Mouse (Mus musculus): ENCODE results near the gene Zfp704. TPM values are rescaled to one million over a fixed set of nuclear protein-coding genes. Genes with fewer than 3 reads are reported as not detected.

Zfp704 gene
- total and polyA plus RNA-seq, 3 experiments: not detected

GRCm38 (mm10) chr3:9619562-9620275 lies 9.8 kb upstream of the Zfp704 start:
- dilution Hi-C loops (cut with MboI; ENCODE audit: extremely low pct_ligation_motif_present, extremely low pct_unique_long_range_greater_than_20kb, low sequenced_read_pairs): no loop called here

GRCm38 (mm10) chr3:9617101-9617500 lies 7.2 kb upstream of the Zfp704 start:
- dilution Hi-C loops (cut with MboI; ENCODE audit: extremely low pct_ligation_motif_present, extremely low pct_unique_long_range_greater_than_20kb, low sequenced_read_pairs): no loop called here

More at GRCm38 (mm10) chr3:9619562-9620275, 9.8 kb upstream of the Zfp704 start:
- no peak overlapping the region for H3K4me2 ChIP-seq (ENCODE audit: insufficient read depth, low read depth, poor library complexity, severe bottlenecking)
- H3K4me1 ChIP-seq (ENCODE audit: control insufficient read depth in 1 of 2, insufficient read depth in 2 of 2): peaks cover 0 to 5% of the 10 kb centered on the region in 2 experiments; a peak in 2 of 4 replicates
- no peak overlapping the region for H3K9ac ChIP-seq (ENCODE audit: insufficient read depth, low read depth)
- H3K9me3 ChIP-seq (replicated peaks; ENCODE audit: low read length): peaks cover 3% of the 10 kb centered on the region
- H3K27ac ChIP-seq (ENCODE audit: insufficient read depth, low read depth): no peak overlapping the region
- DNase-seq (ENCODE audit: extremely low read depth): no peak
- no peaks in the 10 kb centered on the region for H3K27me3 ChIP-seq (replicated peaks)
- TF ChIP-seq IRF4 (IDR thresholded peaks at IDR 0.05; ENCODE audit: low read depth, low read length): no peak
- TF ChIP-seq GABPA (IDR thresholded peaks at IDR 0.05; ENCODE audit: insufficient replicate concordance, low read depth, low read length): no peak
- no peak for TF ChIP-seq JUN (IDR thresholded peaks at IDR 0.05; ENCODE audit: insufficient read depth, low read depth, low read length)
- TF ChIP-seq ZKSCAN1 (IDR thresholded peaks at IDR 0.05; ENCODE audit: borderline replicate concordance, low read depth, low read length): no peak
- no peak for TF ChIP-seq EP300 (IDR thresholded peaks at IDR 0.05; ENCODE audit: low read length)
- no peak for TF ChIP-seq CHD1 (IDR thresholded peaks at IDR 0.05; ENCODE audit: low read depth, low read length)
- no peak for TF ChIP-seq RAD21 (IDR thresholded peaks at IDR 0.05; ENCODE audit: low read depth, low read length)
- no peak for TF ChIP-seq TBP (conservative IDR thresholded peaks at IDR 0.05; ENCODE audit: low read depth, low read length)
- no peak for TF ChIP-seq USF2 (conservative IDR thresholded peaks at IDR 0.05; ENCODE audit: low read depth, low read length)
- no peak for TF ChIP-seq KAT2A (IDR thresholded peaks at IDR 0.05; ENCODE audit: insufficient replicate concordance, low read length)
- TF ChIP-seq E2F4 (IDR thresholded peaks at IDR 0.05; ENCODE audit: insufficient replicate concordance, low read depth, low read length): no peak
- no peak for TF ChIP-seq MAFK (IDR thresholded peaks at IDR 0.05; ENCODE audit: insufficient replicate concordance, low read length)
- no peak for TF ChIP-seq CHD2 (IDR thresholded peaks at IDR 0.05; ENCODE audit: low read length)
- TF ChIP-seq ZNF384 (IDR thresholded peaks at IDR 0.05; ENCODE audit: low read depth, low read length): no peak
- no peak for TF ChIP-seq POLR2A (IDR thresholded peaks at IDR 0.05; ENCODE audit: low read depth, low read length)
- no peak for TF ChIP-seq ELF1 (IDR thresholded peaks at IDR 0.05; ENCODE audit: low read depth, low read length)
- TF ChIP-seq ETS1 (conservative IDR thresholded peaks at IDR 0.05; ENCODE audit: low read depth, low read length): no peak
- H3K4me3 ChIP-seq (replicated peaks in 1 of 3; ENCODE audit: low read depth in 2 of 3, low read length in 2 of 3, poor library complexity in 1 of 3): no peak overlapping the region
- no peaks in the 10 kb centered on the region for H3K79me2 ChIP-seq (replicated peaks; ENCODE audit: control insufficient read depth, extremely low read depth, insufficient read depth, poor library complexity, severe bottlenecking)
- H3K36me3 ChIP-seq (replicated peaks in 1 of 2; ENCODE audit: control insufficient read depth in 1 of 2, insufficient read depth in 1 of 2, low read length in 1 of 2): no peaks in the 10 kb centered on the region
- in situ Hi-C loops (cut with MboI; ENCODE audit: low pct_ligation_motif_present, low pct_unique_long_range_greater_than_20kb, low sequenced_read_pairs): no loop called here

More at GRCm38 (mm10) chr3:9617101-9617500, 7.2 kb upstream of the Zfp704 start:
- no peak overlapping the region for H3K9ac ChIP-seq (ENCODE audit: insufficient read depth, low read depth)
- H3K4me3 ChIP-seq (replicated peaks in 1 of 3; ENCODE audit: low read depth in 2 of 3, low read length in 2 of 3, poor library complexity in 1 of 3): no peak overlapping the region
- in situ Hi-C loops (cut with MboI; ENCODE audit: low pct_ligation_motif_present, low pct_unique_long_range_greater_than_20kb, low sequenced_read_pairs): no loop called here
- DNase-seq (ENCODE audit: extremely low read depth): no peak
- no peaks in the 10 kb centered on the region for H3K79me2 ChIP-seq (replicated peaks; ENCODE audit: control insufficient read depth, extremely low read depth, insufficient read depth, poor library complexity, severe bottlenecking)
- H3K27ac ChIP-seq (ENCODE audit: insufficient read depth, low read depth): no peak overlapping the region
- H3K36me3 ChIP-seq (replicated peaks in 1 of 2; ENCODE audit: control insufficient read depth in 1 of 2, insufficient read depth in 1 of 2, low read length in 1 of 2): no peaks in the 10 kb centered on the region
- H3K9me3 ChIP-seq (replicated peaks; ENCODE audit: low read length): no peaks in the 10 kb centered on the region
- H3K4me1 ChIP-seq (ENCODE audit: control insufficient read depth in 1 of 2, insufficient read depth in 2 of 2): peaks cover 0 to 5% of the 10 kb centered on the region in 2 experiments; a peak in 2 of 4 replicates
- no peak overlapping the region for H3K4me2 ChIP-seq (ENCODE audit: insufficient read depth, low read depth, poor library complexity, severe bottlenecking)
- TF ChIP-seq SIN3A (IDR thresholded peaks at IDR 0.05; ENCODE audit: low read length) (no peak), CTCF (conservative IDR thresholded peaks at IDR 0.05 in 1 of 2, IDR thresholded peaks at IDR 0.05 in 1 of 2; ENCODE audit: low read depth in 2 of 2, low read length in 2 of 2) (peak in 1 of 2 experiments; percentile 26; a peak in 1 of 4 replicates)
- no peaks in the 10 kb centered on the region for H3K27me3 ChIP-seq (replicated peaks)

Data from CH12.LX (cell line).